Mouse (Mus musculus): ENCODE measurements at regions not wholly inside any gene's neighbourhood (a gene's known extent, or its start where the extent isn't known, plus 50 kb on each side); places are given as distances from the start of the nearest gene placed in this dataset.

GRCm38 (mm10) chr17:7467638-7468037 is 82.4 kb upstream of the Unc93a2 start:
- no peak for DNase-seq (ENCODE audit: low read depth)

- no peak for DNase-seq (ENCODE audit: low read depth)
Measured at GRCm38 (mm10) chr17:7464901-7465300, 79.6 kb upstream of the Unc93a2 start.

- DNase-seq (ENCODE audit: low read depth): no peak
Measured at GRCm38 (mm10) chr17:7461164-7461563, 75.9 kb upstream of the Unc93a2 start.

- no peak for DNase-seq (ENCODE audit: low read depth)
Measured at GRCm38 (mm10) chr17:7456939-7457338, 71.7 kb upstream of the Unc93a2 start.

- DNase-seq (ENCODE audit: low read depth): peak; percentile 56
Measured at GRCm38 (mm10) chr17:7443822-7444221, 58.6 kb upstream of the Unc93a2 start.

GRCm38 (mm10) chr17:7435075-7435474 is 49.8 kb upstream of the Unc93a2 start:
- DNase-seq (ENCODE audit: low read depth): no peak

Data from induced T-regulatory cell, adult 2 months (primary cell).